Comparison of ENCODE assay signal across 11 mouse cellular contexts in the genomic region with DNA sequence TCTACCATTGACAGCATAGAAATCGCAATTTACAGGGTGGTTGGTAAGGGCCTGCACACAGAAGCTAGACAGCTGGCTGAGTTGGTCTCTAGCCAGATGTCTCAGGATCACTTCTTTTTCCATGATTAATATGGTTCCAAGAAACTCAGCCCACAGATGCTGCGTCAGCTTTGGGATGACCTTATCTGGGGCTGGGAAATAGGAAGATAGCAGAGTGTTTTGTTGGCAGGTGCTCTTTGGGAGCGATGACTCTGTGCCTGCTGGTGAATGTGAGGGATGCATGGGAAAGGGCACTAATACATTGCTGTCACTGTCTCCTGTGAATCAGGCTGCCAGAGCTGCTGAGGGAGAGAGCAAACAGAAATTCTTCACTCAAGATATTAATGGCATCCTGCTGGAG. TPM values are rescaled to one million over a fixed set of nuclear protein-coding genes. Genes with fewer than 3 reads are reported as not detected.
DNase-seq lines count a peak whose midpoint lies in the region; ATAC-seq lines count a peak whose summit lies in the region.
"Had no signal": no experiment of that assay in that cellular context is flagged by ENCODE, and none has a peak within 500 bp of the region (broad histone marks: within the 10 kb centered on the region; RNA-seq: fewer than 3 reads in every experiment).

No protein-coding gene starts in this region.

- no peaks in the 10 kb centered on the region for H3K27me3 ChIP-seq in midbrain, embryonic 15.5 days (replicated peaks)
- H3K27me3 ChIP-seq in hindbrain, embryonic 14.5 days (ENCODE audit: control insufficient read depth, insufficient read depth, low read length) = no peaks in the 10 kb centered on the region
- H3K27me3 ChIP-seq: limb, embryonic 13.5 days; megakaryocyte, embryonic 14.5 days had no signal

- H3K4me2 ChIP-seq in midbrain, embryonic 15.5 days = no peak overlapping the region
- H3K4me2 ChIP-seq in hindbrain, embryonic 14.5 days (replicated peaks) = no peak overlapping the region
- H3K4me2 ChIP-seq: limb, embryonic 13.5 days had no signal

- no peaks in the 10 kb centered on the region for H3K4me1 ChIP-seq in midbrain, embryonic 15.5 days
- H3K4me1 ChIP-seq in hindbrain, embryonic 14.5 days (replicated peaks; ENCODE audit: control insufficient read depth, insufficient read depth, low read length) = no peaks in the 10 kb centered on the region
- H3K4me1 ChIP-seq: limb, embryonic 13.5 days; megakaryocyte, embryonic 14.5 days had no signal

- H3K4me3 ChIP-seq in midbrain, embryonic 15.5 days = no peak overlapping the region
- no peak overlapping the region for H3K4me3 ChIP-seq in hindbrain, embryonic 14.5 days (replicated peaks; ENCODE audit: low read length)
- H3K4me3 ChIP-seq: erythroblast, embryonic 14.5 days; limb, embryonic 13.5 days; megakaryocyte, embryonic 14.5 days had no signal

- DNase-seq in frontal cortex, adult 2 months (ENCODE audit: extremely low spot score in 1 of 2, low spot score in 1 of 2) = peak; percentile 29 to 66
- no peak for DNase-seq in frontal cortex, postnatal 14 days (ENCODE audit: low spot score in 2 of 2)
- DNase-seq in lung, postnatal 10 days = peak; percentile 28
- DNase-seq in lung, postnatal 14 days = no peak
- peak; percentile 16 to 26 for DNase-seq in heart, postnatal 14 days
- peak; percentile 55 for DNase-seq in telencephalon, adult 2 months (ENCODE audit: low read depth, low spot score)
- DNase-seq in hindbrain, embryonic 14.5 days (ENCODE audit: low spot score) = no peak

- no peak for ATAC-seq in midbrain, embryonic 15.5 days (replicated peaks)
- ATAC-seq in hindbrain, embryonic 14.5 days (ENCODE audit: low FRiP score) = no peak

- no peaks in the 10 kb centered on the region for H3K9me3 ChIP-seq in midbrain, embryonic 15.5 days
- H3K9me3 ChIP-seq in hindbrain, embryonic 14.5 days (ENCODE audit: control insufficient read depth, low read length) = no peaks in the 10 kb centered on the region
- H3K9me3 ChIP-seq: limb, embryonic 13.5 days; megakaryocyte, embryonic 14.5 days had no signal

- no peak overlapping the region for H3K27ac ChIP-seq in midbrain, embryonic 15.5 days
- H3K27ac ChIP-seq in hindbrain, embryonic 14.5 days = no peak overlapping the region
- H3K27ac ChIP-seq: limb, embryonic 13.5 days had no signal

- no peak overlapping the region for H3K9ac ChIP-seq in midbrain, embryonic 15.5 days
- H3K9ac ChIP-seq in hindbrain, embryonic 14.5 days = no peak overlapping the region
- H3K9ac ChIP-seq: limb, embryonic 13.5 days had no signal

- 88% methylated on average over 3 of the region's 3 CpGs for WGBS in midbrain, embryonic 15.5 days
- 88% methylated on average over 3 of the region's 3 CpGs for WGBS in hindbrain, embryonic 14.5 days

- intact Hi-C loops in heart, postnatal 14 days (cut with DNase I) = loop anchor here (5.0 kb wide), 1 partner anchor 72 kb away; no protein-coding TSS in a partner anchor

- peaks cover 62% of the 10 kb centered on the region for H3K36me3 ChIP-seq in midbrain, embryonic 15.5 days (replicated peaks)
- H3K36me3 ChIP-seq in hindbrain, embryonic 14.5 days (replicated peaks; ENCODE audit: control insufficient read depth, insufficient read depth) = peaks cover 93% of the 10 kb centered on the region

RNA-seq across cellular contexts. Expression of a gene that starts 20.5 kb away (rescaled TPM):
- polyA plus RNA-seq in frontal cortex, adult 2 months (2012; rRNA removed) = 28.6 and 34.9 TPM in 2 replicates
- 10 to 100 TPM; 32.9 to 34.6 TPM for total RNA-seq in heart, postnatal 14 days (2021)
- 15.1 and 16.0 TPM in 2 replicates for polyA plus RNA-seq in midbrain, embryonic 15.5 days (2015; fragmentation: Nextera tagmentation; extraction: Ambion mirVana)
- 14.4 and 14.9 TPM in 2 replicates for polyA plus RNA-seq in hindbrain, embryonic 14.5 days (2014; fragmentation: Nextera tagmentation; extraction: Ambion mirVana)

RNA-seq across cellular contexts. Expression of a gene that starts 20.7 kb away (rescaled TPM):
- 139 and 151 TPM in 2 replicates for polyA plus RNA-seq in frontal cortex, adult 2 months (2012; rRNA removed)
- total RNA-seq in heart, postnatal 14 days (2021) = 10 to 100 TPM; 50.9 to 51.0 TPM
- 201 and 207 TPM in 2 replicates for polyA plus RNA-seq in midbrain, embryonic 15.5 days (2015; fragmentation: Nextera tagmentation; extraction: Ambion mirVana)
- polyA plus RNA-seq in hindbrain, embryonic 14.5 days (2014; fragmentation: Nextera tagmentation; extraction: Ambion mirVana) = 120 and 144 TPM in 2 replicates

RNA-seq across cellular contexts. Expression of a gene that starts 57.0 kb away (rescaled TPM):
- polyA plus RNA-seq in frontal cortex, adult 2 months (2012; rRNA removed) = 320 and 348 TPM in 2 replicates
- total RNA-seq in heart, postnatal 14 days (2021) = 10 to 100 TPM; 22.8 to 24.8 TPM
- 157 TPM in 2 replicates for polyA plus RNA-seq in midbrain, embryonic 15.5 days (2015; fragmentation: Nextera tagmentation; extraction: Ambion mirVana)
- 147 and 154 TPM in 2 replicates for polyA plus RNA-seq in hindbrain, embryonic 14.5 days (2014; fragmentation: Nextera tagmentation; extraction: Ambion mirVana)

Comparison
In these comparisons a context has a peak if more than half of its experiments do, and no peak if none do; other contexts are left out.
1. DNase-seq: peak in frontal cortex, adult 2 months (2 of 2), lung, postnatal 10 days (single experiment), heart, postnatal 14 days (2 of 2) and telencephalon, adult 2 months (single experiment); none in frontal cortex, postnatal 14 days (0 of 2), lung, postnatal 14 days (single experiment) and hindbrain, embryonic 14.5 days (single experiment).